Mouse (Mus musculus) heart, embryonic 11.5 days (tissue): Measurements from ENCODE around the gene Tnfrsf8. TPM values are rescaled to one million over a fixed set of nuclear protein-coding genes. Genes with fewer than 3 reads are reported as not detected.

Source experiments
- ATAC-seq: fragments of 200-750 bp; cut with Nextera tagmentation; replicated peaks from 2 replicates; pipeline ENCODE4 v1.8.0; 2017; ENCODE audit warnings: moderate library complexity; ENCODE audit not compliant: insufficient number of reproducible peaks, low FRiP score, low TSS enrichment
- H3K27ac ChIP-seq: fragments of 300-500 bp; sonication (generic); 2 replicates; pipeline ENCODE4 v1.5.1; 2014; ENCODE audit warnings: mild to moderate bottlenecking, low read depth, low read length
- H3K27me3 ChIP-seq: fragments of 300-500 bp; sonication (generic); 2 replicates; pipeline ENCODE4 v1.6.1; 2014; ENCODE audit warnings: mild to moderate bottlenecking, low read length, mixed read lengths; ENCODE audit not compliant: control insufficient read depth, insufficient read depth
- H3K36me3 ChIP-seq: fragments of 300-500 bp; sonication (generic); 2 replicates; pipeline ENCODE4 v1.6.1; 2014; ENCODE audit warnings: mild to moderate bottlenecking, low read length, moderate library complexity, mixed read lengths; ENCODE audit not compliant: control insufficient read depth, insufficient read depth
- H3K4me1 ChIP-seq: fragments of 300-500 bp; sonication (generic); 2 replicates; pipeline ENCODE4 v1.6.1; 2014; ENCODE audit warnings: low read length; ENCODE audit not compliant: control insufficient read depth, insufficient read depth
- H3K4me2 ChIP-seq: fragments of 300-500 bp; sonication (generic); 2 replicates; pipeline ENCODE4 v1.6.1; 2014; ENCODE audit warnings: mild to moderate bottlenecking, moderate library complexity
- H3K4me3 ChIP-seq: fragments of 300-500 bp; sonication (generic); 2 replicates; pipeline ENCODE4 v1.5.1; 2014; ENCODE audit warnings: low read depth, low read length
- H3K9ac ChIP-seq: fragments of 300-500 bp; sonication (generic); 2 replicates; pipeline ENCODE4 v1.6.1; 2014; ENCODE audit warnings: mild to moderate bottlenecking, low read depth, low read length, moderate library complexity
- H3K9me3 ChIP-seq: fragments of 300-500 bp; sonication (generic); replicated peaks from 2 replicates; pipeline ENCODE4 v1.6.1; 2016; ENCODE audit warnings: low read length; ENCODE audit not compliant: control insufficient read depth
- WGBS: fragments of 180-500 bp; shearing (Covaris S2); extraction: QIAGEN DNeasy Blood & Tissue Kit; methylation state at CpG from one replicate; pipeline ENCODE4 v1.1.7; 2014; ENCODE audit not compliant: insufficient replicate concordance; 5-methylcytosine and 5-hydroxymethylcytosine counted together
- polyA plus RNA-seq: library from polyadenylated mRNA; unstranded; fragments of >200 nt; fragmentation: Nextera tagmentation; extraction: Ambion mirVana; gene quantifications from 2 replicates; pipeline ENCODE4 v1.2.1, GENCODE M21; 2014

The Tnfrsf8 gene
- polyA plus RNA-seq, 1 experiment from 2014 or later, result 0.04 TPM

GRCm38 (mm10) chr4:145337906-145338858, 23.2 kb upstream of the Tnfrsf8 start:
- Histone ChIP-seq H3K4me1 (no peaks in the 10 kb centered on the region), H3K9ac (no peak overlapping the region), H3K36me3 (no peaks in the 10 kb centered on the region), H3K27me3 (no peaks in the 10 kb centered on the region), H3K4me3 (no peak overlapping the region), H3K27ac (no peak overlapping the region), H3K4me2 (no peak overlapping the region), H3K9me3 (no peaks in the 10 kb centered on the region)
- WGBS, result 72% methylated on average over 9 of the region's 9 CpGs
- ATAC-seq, result no peak

DNA sequence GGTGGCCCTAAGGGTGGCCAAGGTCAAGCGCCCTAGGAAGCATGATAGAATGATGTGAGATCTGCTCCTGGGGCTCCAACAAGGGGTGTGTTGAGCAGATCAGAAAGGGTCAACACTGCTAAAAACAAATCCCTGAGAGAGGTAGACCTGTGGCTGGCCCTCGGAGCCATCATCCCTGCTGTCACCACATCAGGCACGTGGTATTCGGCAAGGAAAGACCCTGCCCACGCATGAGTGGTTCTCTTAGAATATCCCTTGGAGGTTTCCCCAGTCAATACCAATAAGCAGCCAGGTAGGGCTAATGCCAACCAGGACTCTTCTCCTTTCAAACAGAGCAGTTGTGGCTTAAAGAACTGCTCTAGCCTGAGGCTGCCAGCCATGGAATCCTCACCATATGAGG, 21.6 kb upstream of the Tnfrsf8 start:
- H3K9me3 ChIP-seq, result no peaks in the 10 kb centered on the region

GRCm38 (mm10) chr4:145336019-145336418, 21.1 kb upstream of the Tnfrsf8 start:
- H3K27ac ChIP-seq, result no peak overlapping the region
- no peaks in the 10 kb centered on the region for H3K36me3 ChIP-seq
- no peak overlapping the region for H3K4me3 ChIP-seq
- WGBS, result 75% methylated on average over 1 of the region's 1 CpGs
- no peak overlapping the region for H3K4me2 ChIP-seq
- no peaks in the 10 kb centered on the region for H3K4me1 ChIP-seq
- ATAC-seq, result no peak
- H3K9ac ChIP-seq, result no peak overlapping the region
- H3K27me3 ChIP-seq, result no peaks in the 10 kb centered on the region
- H3K9me3 ChIP-seq, result no peaks in the 10 kb centered on the region

More for the DNA sequence above, 21.6 kb upstream of the Tnfrsf8 start:
- Histone ChIP-seq H3K4me1 (no peaks in the 10 kb centered on the region), H3K27me3 (no peaks in the 10 kb centered on the region), H3K4me3 (no peak overlapping the region), H3K9ac (no peak overlapping the region), H3K4me2 (no peak overlapping the region), H3K27ac (no peak overlapping the region), H3K36me3 (no peaks in the 10 kb centered on the region)
- 78% methylated on average over 5 of the region's 5 CpGs for WGBS
- ATAC-seq, result no peak

- Histone ChIP-seq H3K9me3 (no peaks in the 10 kb centered on the region), H3K9ac (no peak overlapping the region), H3K4me1 (no peaks in the 10 kb centered on the region), H3K27ac (no peak overlapping the region), H3K36me3 (no peaks in the 10 kb centered on the region), H3K27me3 (no peaks in the 10 kb centered on the region), H3K4me2 (no peak overlapping the region), H3K4me3 (no peak overlapping the region)
- no peak for ATAC-seq
- WGBS, result 58% methylated on average over 3 of the region's 3 CpGs
Observed at GRCm38 (mm10) chr4:145323631-145324030, 8.7 kb upstream of the Tnfrsf8 start.

- no peak for ATAC-seq
- Histone ChIP-seq H3K4me2 (no peak overlapping the region), H3K9me3 (no peaks in the 10 kb centered on the region), H3K9ac (no peak overlapping the region), H3K4me3 (no peak overlapping the region), H3K27me3 (no peaks in the 10 kb centered on the region), H3K27ac (no peak overlapping the region), H3K4me1 (no peaks in the 10 kb centered on the region), H3K36me3 (no peaks in the 10 kb centered on the region)
- WGBS, result 65% methylated on average over 7 of the region's 8 CpGs
Observed at GRCm38 (mm10) chr4:145322995-145323627, 8.1 kb upstream of the Tnfrsf8 start.

GRCm38 (mm10) chr4:145322211-145322610, 7.2 kb upstream of the Tnfrsf8 start:
- WGBS, result 87% methylated on average over 5 of the region's 5 CpGs
- Histone ChIP-seq H3K27ac (no peak overlapping the region), H3K9ac (no peak overlapping the region), H3K4me1 (no peaks in the 10 kb centered on the region), H3K4me3 (no peak overlapping the region), H3K9me3 (no peaks in the 10 kb centered on the region), H3K27me3 (no peaks in the 10 kb centered on the region), H3K4me2 (no peak overlapping the region), H3K36me3 (no peaks in the 10 kb centered on the region)
- no peak for ATAC-seq

DNA sequence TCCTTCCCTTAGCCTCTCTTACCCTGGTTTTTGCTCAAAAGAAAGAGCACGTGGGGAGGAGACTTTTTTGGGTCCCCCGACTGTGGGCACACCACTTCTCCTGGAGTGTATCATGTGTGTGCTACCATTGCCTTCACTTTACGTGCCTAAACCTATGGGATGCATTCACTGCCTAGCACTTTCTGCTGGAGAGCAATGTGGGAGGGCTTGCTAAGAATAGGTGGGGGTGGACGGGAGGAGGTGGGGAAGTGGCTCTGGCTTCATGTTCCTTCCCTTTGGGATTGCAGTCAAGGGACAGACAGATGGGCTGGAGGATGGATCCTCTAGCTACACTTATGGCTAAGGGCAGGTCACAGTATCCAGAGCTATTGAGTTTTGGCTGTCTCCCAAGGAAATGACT, 5.7 kb upstream of the Tnfrsf8 start:
- Histone ChIP-seq H3K4me3 (no peak overlapping the region), H3K36me3 (no peaks in the 10 kb centered on the region), H3K9ac (no peak overlapping the region), H3K4me2 (no peak overlapping the region), H3K4me1 (no peaks in the 10 kb centered on the region), H3K27ac (no peak overlapping the region), H3K9me3 (no peaks in the 10 kb centered on the region), H3K27me3 (peaks cover 4% of the 10 kb centered on the region)
- 75% methylated on average over 4 of the region's 4 CpGs for WGBS
- ATAC-seq, result no peak

DNA sequence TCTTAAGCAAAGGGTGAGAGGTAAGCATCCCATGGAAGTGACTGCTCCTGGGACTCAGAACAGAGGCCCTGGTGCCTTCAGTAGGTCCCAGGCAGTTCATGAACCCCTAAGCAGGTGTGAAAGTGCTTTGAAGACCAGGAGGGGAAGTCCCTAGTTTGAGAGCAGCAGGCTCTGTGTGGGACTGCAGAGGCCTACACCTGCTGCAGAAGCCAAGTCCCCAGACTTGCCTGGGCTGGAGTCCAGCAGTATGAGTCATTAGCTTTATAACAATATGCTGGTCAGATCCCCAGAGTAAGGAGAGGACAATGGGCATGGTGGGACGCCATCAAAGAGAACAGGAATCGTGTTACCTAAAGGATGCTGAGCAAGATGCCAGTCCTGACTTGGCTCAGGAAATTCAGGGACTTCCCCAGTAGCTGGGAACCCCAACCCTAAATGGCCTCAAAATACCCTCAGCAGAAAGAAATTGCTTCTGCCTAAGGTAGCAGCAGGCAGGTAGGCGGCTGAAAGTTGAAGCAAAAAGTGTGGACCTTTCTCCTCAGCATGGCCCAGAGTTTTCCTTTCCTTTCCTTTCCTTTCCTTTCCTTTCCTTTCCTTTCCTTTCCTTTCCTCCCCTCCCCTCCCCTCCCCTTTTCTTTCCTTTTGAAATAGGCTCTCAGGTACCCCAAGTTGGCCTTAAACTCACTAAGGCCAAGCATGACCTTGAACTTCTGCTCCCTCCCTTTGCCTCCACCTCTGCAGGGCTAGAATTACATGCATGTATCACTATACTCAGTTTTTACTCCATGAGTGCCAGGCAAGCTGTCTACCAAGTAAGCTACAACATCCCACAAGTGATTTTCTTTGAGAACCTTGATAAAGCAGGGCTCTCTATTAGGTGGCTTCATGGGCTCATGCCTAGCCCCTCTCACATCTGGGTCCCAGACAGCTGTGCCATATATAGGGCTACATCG, 4.6 kb upstream of the Tnfrsf8 start:
- Histone ChIP-seq H3K27me3 (peaks cover 14% of the 10 kb centered on the region), H3K4me2 (no peak overlapping the region), H3K4me3 (no peak overlapping the region), H3K9ac (no peak overlapping the region), H3K4me1 (no peaks in the 10 kb centered on the region), H3K9me3 (no peaks in the 10 kb centered on the region), H3K36me3 (no peaks in the 10 kb centered on the region), H3K27ac (no peak overlapping the region)
- no peak for ATAC-seq
- WGBS, result 72% methylated on average over 4 of the region's 4 CpGs
